Mouse (Mus musculus) kidney, embryonic 15.5 days (tissue): ENCODE data around the gene Sar1b. TPM values are rescaled to one million over a fixed set of nuclear protein-coding genes. Genes with fewer than 3 reads are reported as not detected.

Experiments
- ATAC-seq: fragments of 200-750 bp; cut with Nextera tagmentation; replicated peaks from 2 replicates; pipeline ENCODE4 v1.8.0; 2017; ENCODE audit warnings: moderate TSS enrichment; ENCODE audit not compliant: low FRiP score
- H3K27ac ChIP-seq: fragments of 300-500 bp; sonication (generic); 2 replicates; pipeline ENCODE4 v1.5.1; 2015; ENCODE audit warnings: mild to moderate bottlenecking, inconsistent platforms
- H3K27me3 ChIP-seq: fragments of 300-500 bp; sonication (generic); 2 replicates; pipeline ENCODE4 v1.6.1; 2015; ENCODE audit warnings: inconsistent platforms
- H3K36me3 ChIP-seq: fragments of 300-500 bp; sonication (generic); 2 replicates; pipeline ENCODE4 v1.6.1; 2015; ENCODE audit warnings: inconsistent platforms
- H3K4me1 ChIP-seq: fragments of 300-500 bp; sonication (generic); 2 replicates; pipeline ENCODE4 v1.6.1; 2015; ENCODE audit warnings: inconsistent platforms
- H3K4me2 ChIP-seq: fragments of 300-500 bp; sonication (generic); 2 replicates; pipeline ENCODE4 v1.6.1; 2015; ENCODE audit warnings: moderate library complexity, mild to moderate bottlenecking, inconsistent platforms
- H3K4me3 ChIP-seq: fragments of 300-500 bp; sonication (generic); replicated peaks from 2 replicates; pipeline ENCODE4 v1.5.1; 2015; ENCODE audit warnings: mild to moderate bottlenecking, inconsistent platforms
- H3K9ac ChIP-seq: fragments of 300-500 bp; sonication (generic); 2 replicates; pipeline ENCODE4 v1.6.1; 2015; ENCODE audit warnings: mild to moderate bottlenecking, inconsistent platforms
- H3K9me3 ChIP-seq: fragments of 300-500 bp; sonication (generic); replicated peaks from 2 replicates; pipeline ENCODE4 v1.6.1; 2016; ENCODE audit warnings: inconsistent platforms
- WGBS: fragments of 180-500 bp; shearing (Covaris S2); methylation state at CpG from one replicate; pipeline ENCODE4 v1.1.7; 2015; ENCODE audit warnings: mixed read lengths; 5-methylcytosine and 5-hydroxymethylcytosine counted together
- polyA plus RNA-seq: library from polyadenylated mRNA; unstranded; fragments of >200 nt; fragmentation: Nextera tagmentation; extraction: Ambion mirVana; gene quantifications from 2 replicates; pipeline ENCODE4 v1.2.1, GENCODE M21; 2015

Gene Sar1b
- polyA plus RNA-seq, 1 experiment from 2014 or later, result 114 TPM

GRCm38 (mm10) chr11:51834067-51834411 is 70.6 kb downstream of the Sar1b start:
- no peak overlapping the region for H3K27ac ChIP-seq
- H3K36me3 ChIP-seq, result no peaks in the 10 kb centered on the region
- no peak overlapping the region for H3K4me3 ChIP-seq
- H3K9ac ChIP-seq, result no peak overlapping the region
- no peak for ATAC-seq
- H3K4me2 ChIP-seq, result no peak overlapping the region
- WGBS, result 94% methylated on average over 8 of the region's 8 CpGs
- H3K4me1 ChIP-seq, result peaks cover 3% of the 10 kb centered on the region; the same call in 1 of the 2 replicates
- H3K27me3 ChIP-seq, result 0 out of 2 replicates have a peak, but pooled peaks cover 3% of the 10 kb centered on the region
- H3K9me3 ChIP-seq, result no peaks in the 10 kb centered on the region

DNA sequence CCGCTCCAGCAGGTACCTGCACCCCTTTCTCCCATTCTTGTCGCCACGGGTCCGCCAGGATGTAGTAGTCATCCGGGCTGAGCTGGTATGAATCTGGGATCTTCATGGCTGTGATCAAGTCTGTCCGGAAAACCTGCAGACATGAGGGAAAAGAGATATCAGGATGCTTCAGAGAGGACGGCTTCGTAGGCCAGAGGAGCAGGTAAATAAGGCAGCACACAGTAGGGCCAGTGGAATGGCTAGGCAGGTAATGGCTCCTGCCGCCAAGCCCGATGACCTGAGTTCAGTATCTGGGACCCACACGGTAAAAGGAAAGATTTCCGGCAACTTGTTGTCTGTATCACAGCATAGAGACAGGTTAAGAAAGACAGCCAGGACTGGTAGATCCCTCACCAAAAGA is 72.1 kb downstream of the Sar1b start:
- no peak for ATAC-seq
- Histone ChIP-seq H3K4me1 (peaks cover 4% of the 10 kb centered on the region), H3K27ac (no peak overlapping the region), H3K9ac (no peak overlapping the region), H3K9me3 (no peaks in the 10 kb centered on the region), H3K36me3 (no peaks in the 10 kb centered on the region), H3K4me2 (no peak overlapping the region), H3K27me3 (0 out of 2 replicates have a peak, but pooled peaks cover 3% of the 10 kb centered on the region), H3K4me3 (no peak overlapping the region)
- 96% methylated on average over 12 of the region's 12 CpGs for WGBS

- Histone ChIP-seq H3K4me1 (peaks cover 13% of the 10 kb centered on the region), H3K36me3 (no peaks in the 10 kb centered on the region), H3K9me3 (no peaks in the 10 kb centered on the region), H3K27me3 (0 out of 2 replicates have a peak, but pooled peaks cover 3% of the 10 kb centered on the region), H3K4me2 (no peak overlapping the region), H3K9ac (no peak overlapping the region), H3K27ac (no peak overlapping the region), H3K4me3 (no peak overlapping the region)
- ATAC-seq, result no peak
- WGBS, result 89% methylated on average over 6 of the region's 6 CpGs
Observed at GRCm38 (mm10) chr11:51836506-51836905, 73.0 kb downstream of the Sar1b start.

DNA sequence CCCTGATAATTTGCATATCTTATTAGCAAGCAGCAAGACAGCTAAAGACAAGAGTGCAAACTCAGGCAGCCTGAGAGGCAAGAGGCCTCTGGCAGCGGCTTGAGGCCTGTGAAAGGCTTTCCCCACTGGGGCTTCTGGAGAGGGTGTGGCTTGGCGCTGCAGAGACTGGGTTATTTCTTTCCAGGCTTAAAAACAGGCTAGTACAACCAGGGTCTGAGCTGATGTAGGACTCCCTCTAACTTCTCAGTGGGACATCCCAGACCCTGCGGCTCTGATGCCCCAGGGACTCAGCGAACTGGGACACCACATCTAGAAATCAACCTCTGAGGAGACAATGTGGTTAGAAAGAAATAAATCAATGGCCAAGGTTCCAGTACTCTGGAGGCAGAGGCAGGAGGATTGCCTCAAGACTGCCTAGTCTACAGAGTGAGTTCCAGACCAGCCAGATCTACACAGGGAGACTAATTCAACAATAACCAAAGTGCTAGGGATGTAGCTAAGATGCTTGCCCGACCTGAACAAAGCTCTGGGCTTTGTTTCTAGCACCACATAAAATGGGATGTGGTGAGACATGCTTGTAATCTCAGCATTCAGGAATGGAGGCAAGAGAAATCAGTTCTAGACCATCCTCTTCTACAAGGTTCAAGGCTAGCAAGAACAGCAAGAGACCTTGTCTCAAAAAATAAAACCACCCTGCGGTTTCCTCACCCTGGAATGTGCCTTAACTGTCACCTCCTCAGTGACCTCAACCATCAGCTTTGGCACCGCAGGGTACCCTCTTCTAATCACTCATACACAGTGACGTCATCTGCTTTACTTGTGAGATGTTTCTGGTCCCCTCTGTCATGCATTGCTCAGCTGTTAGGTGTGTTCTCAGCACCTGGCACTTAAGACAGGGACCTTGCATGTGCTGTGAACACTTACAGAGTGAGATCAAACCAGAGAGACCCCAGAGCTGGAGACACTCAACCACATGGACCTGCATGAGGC is 74.0 kb downstream of the Sar1b start:
- 0 out of 2 replicates have a peak, but pooled peaks cover 3% of the 10 kb centered on the region for H3K27me3 ChIP-seq

DNA sequence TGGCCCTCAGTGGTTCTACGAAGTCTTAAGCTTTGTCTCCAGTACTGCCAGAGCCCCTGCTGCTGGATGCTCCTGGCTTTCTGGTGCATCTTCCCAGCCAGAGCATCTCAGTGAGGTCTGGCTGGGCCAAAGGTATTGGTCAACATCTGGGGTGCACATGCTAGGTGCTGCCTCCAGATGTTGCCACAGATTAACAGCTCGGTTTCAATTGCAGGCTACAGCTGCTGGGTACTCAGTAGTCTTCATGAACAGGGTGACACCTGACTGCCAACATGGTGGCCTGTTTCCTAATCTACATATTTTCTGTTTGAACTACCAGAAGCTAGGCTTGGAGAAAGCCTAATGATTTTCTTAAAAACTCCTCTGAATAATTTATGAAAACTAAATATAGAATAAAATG is 75.6 kb downstream of the Sar1b start:
- ATAC-seq, result no peak
- H3K4me2 ChIP-seq, result no peak overlapping the region

More for the DNA sequence above, 74.0 kb downstream of the Sar1b start:
- H3K4me2 ChIP-seq, result no peak overlapping the region
- no peak overlapping the region for H3K27ac ChIP-seq
- H3K4me3 ChIP-seq, result no peak overlapping the region
- WGBS, result 78% methylated on average over 8 of the region's 8 CpGs
- no peak for ATAC-seq
- H3K4me1 ChIP-seq, result peaks cover 13% of the 10 kb centered on the region
- no peak overlapping the region for H3K9ac ChIP-seq
- no peaks in the 10 kb centered on the region for H3K9me3 ChIP-seq
- no peaks in the 10 kb centered on the region for H3K36me3 ChIP-seq

DNA sequence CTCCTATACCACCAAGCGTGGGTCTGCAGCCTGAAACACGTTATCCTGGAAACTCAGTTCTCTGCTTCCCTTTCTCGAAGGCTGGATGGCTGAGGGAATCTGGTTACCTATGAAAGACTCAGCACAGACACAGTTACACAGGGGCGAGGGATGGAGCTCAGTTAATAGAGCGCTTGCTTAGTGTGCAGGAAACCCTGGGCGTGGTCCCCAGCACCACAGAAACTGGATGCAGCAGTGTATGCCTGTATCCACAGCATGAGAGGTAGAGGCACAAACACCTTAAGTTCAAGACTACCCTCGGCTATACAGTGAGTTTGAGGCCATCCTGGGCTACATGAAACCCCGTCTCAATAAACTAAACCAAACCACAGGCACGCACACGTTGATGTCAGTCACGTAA is 76.5 kb downstream of the Sar1b start:
- WGBS, result 83% methylated on average over 11 of the region's 11 CpGs

More for the DNA sequence above, 75.6 kb downstream of the Sar1b start:
- Histone ChIP-seq H3K27ac (no peak overlapping the region), H3K27me3 (0 out of 2 replicates have a peak, but pooled peaks cover 3% of the 10 kb centered on the region), H3K9ac (no peak overlapping the region), H3K4me3 (no peak overlapping the region), H3K4me1 (peaks cover 12% of the 10 kb centered on the region; the same call in 1 of the 2 replicates), H3K36me3 (no peaks in the 10 kb centered on the region), H3K9me3 (no peaks in the 10 kb centered on the region)
- WGBS, result 80% methylated on average over 2 of the region's 2 CpGs

DNA sequence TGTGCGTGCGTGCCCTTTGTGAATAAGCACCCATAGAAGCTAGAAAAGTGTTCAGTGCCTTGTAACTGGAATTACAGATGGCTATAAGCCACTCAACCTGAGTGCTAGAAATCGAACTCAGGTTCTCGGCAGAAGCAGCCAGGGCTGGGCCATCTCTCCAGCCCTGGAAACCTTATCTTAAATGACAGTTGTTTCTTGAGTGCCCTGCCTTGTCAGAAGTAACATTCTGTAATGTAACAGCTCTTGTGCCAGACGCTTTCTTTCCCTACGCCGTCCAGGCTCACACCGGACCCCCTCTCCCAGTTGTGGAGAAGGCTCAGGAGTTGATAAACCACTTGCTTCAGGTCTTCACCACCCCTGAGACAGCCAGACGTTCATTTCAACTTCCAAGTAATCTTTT is 77.2 kb downstream of the Sar1b start:
- H3K9me3 ChIP-seq, result no peaks in the 10 kb centered on the region

More for the DNA sequence above, 76.5 kb downstream of the Sar1b start:
- H3K27ac ChIP-seq, result no peak overlapping the region
- no peaks in the 10 kb centered on the region for H3K9me3 ChIP-seq
- H3K9ac ChIP-seq, result no peak overlapping the region
- no peaks in the 10 kb centered on the region for H3K36me3 ChIP-seq
- H3K27me3 ChIP-seq, result 0 out of 2 replicates have a peak, but pooled peaks cover 3% of the 10 kb centered on the region
- no peak for ATAC-seq
- H3K4me1 ChIP-seq, result peaks cover 12% of the 10 kb centered on the region; the same call in 1 of the 2 replicates
- no peak overlapping the region for H3K4me2 ChIP-seq
- no peak overlapping the region for H3K4me3 ChIP-seq

GRCm38 (mm10) chr11:51841149-51841548 is 77.7 kb downstream of the Sar1b start:
- no peak overlapping the region for H3K27ac ChIP-seq
- peaks cover 2% of the 10 kb centered on the region; the same call in 1 of the 2 replicates for H3K27me3 ChIP-seq
- no peaks in the 10 kb centered on the region for H3K9me3 ChIP-seq
- 47% methylated on average over 9 of the region's 9 CpGs for WGBS
- ATAC-seq, result no peak
- no peak overlapping the region for H3K4me2 ChIP-seq
- no peak overlapping the region for H3K4me3 ChIP-seq
- no peaks in the 10 kb centered on the region for H3K36me3 ChIP-seq
- no peak overlapping the region for H3K9ac ChIP-seq
- H3K4me1 ChIP-seq, result peaks cover 12% of the 10 kb centered on the region; the same call in 1 of the 2 replicates

More for the DNA sequence above, 77.2 kb downstream of the Sar1b start:
- no peak for ATAC-seq
- H3K4me1 ChIP-seq, result peaks cover 12% of the 10 kb centered on the region; the same call in 1 of the 2 replicates
- no peak overlapping the region for H3K27ac ChIP-seq
- H3K4me3 ChIP-seq, result no peak overlapping the region
- 0 out of 2 replicates have a peak, but pooled peaks cover 3% of the 10 kb centered on the region for H3K27me3 ChIP-seq
- WGBS, result 80% methylated on average over 9 of the region's 9 CpGs
- H3K36me3 ChIP-seq, result no peaks in the 10 kb centered on the region
- no peak overlapping the region for H3K9ac ChIP-seq
- no peak overlapping the region for H3K4me2 ChIP-seq

Other genes with a start within 250 kb of the Sar1b start
- 22.2 and 23.1 TPM in 2 replicates for gene Phykpl, start 178.9 kb upstream of the Sar1b start, polyA plus RNA-seq
- gene Hnrnpab, start 156.8 kb upstream of the Sar1b start, polyA plus RNA-seq, result 443 and 447 TPM in 2 replicates
- 163 and 169 TPM in 2 replicates for gene Nhp2, start 144.0 kb upstream of the Sar1b start, polyA plus RNA-seq
- 43.1 and 44.0 TPM in 2 replicates for gene Rmnd5b, start 127.8 kb upstream of the Sar1b start, polyA plus RNA-seq
- 27.8 and 32.1 TPM in 2 replicates for gene N4bp3, start 112.8 kb upstream of the Sar1b start, polyA plus RNA-seq
- 3.4 and 3.8 TPM in 2 replicates for gene D930048N14Rik, start 112.7 kb upstream of the Sar1b start, polyA plus RNA-seq
- gene 0610009B22Rik, start 74.8 kb upstream of the Sar1b start, polyA plus RNA-seq, result 107 and 118 TPM in 2 replicates
- gene Sec24a, start 53 bp upstream of the Sar1b start, polyA plus RNA-seq, result 14.3 and 15.3 TPM in 2 replicates
- 0.63 and 0.81 TPM in 2 replicates for gene Jade2, start 94.0 kb downstream of the Sar1b start, polyA plus RNA-seq
- 95.7 and 96.9 TPM in 2 replicates for gene Cdkn2aipnl, start 204.0 kb downstream of the Sar1b start, polyA plus RNA-seq
- gene Ube2b, start 237.1 kb downstream of the Sar1b start, polyA plus RNA-seq, result 211 and 228 TPM in 2 replicates
- gene Cdkl3, start 240.5 kb downstream of the Sar1b start, polyA plus RNA-seq, result 8.4 and 8.7 TPM in 2 replicates